Mouse (Mus musculus): Measurements from ENCODE around the gene Rasgef1c.

DNA sequence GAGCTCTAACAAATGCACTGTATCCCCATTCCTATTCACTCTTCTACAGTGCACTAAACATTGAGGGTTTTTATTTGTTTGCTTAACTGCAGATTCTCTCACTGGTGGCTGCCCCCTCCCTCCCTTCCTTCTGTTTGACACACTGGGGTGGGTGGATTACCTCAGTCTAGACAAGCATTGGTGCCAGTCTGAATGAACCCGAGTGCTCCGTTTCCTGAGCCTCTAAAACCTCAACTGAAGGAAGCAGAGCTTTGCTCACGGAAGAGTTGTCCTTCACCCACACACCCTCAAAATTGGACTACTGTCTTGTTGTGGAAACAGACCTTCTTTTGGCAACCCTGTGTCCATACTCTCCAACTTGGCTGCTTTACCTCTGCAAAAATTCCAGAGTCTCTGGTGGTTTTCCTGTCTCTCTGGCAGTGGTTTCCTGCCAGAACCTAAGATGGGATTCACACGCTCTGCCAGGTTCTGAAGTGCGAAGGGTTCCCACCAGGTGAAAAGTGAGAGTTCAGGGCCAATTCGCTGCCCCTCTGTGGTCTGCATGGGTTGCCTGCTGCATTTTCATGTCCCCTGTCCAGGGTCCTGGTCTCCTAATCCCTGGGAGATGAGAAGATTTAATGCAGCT, 5.6 kb upstream of the Rasgef1c start:
- TF ChIP-seq CTCF (IDR thresholded peaks at IDR 0.05; ENCODE audit: borderline replicate concordance, extremely low read depth, insufficient read depth, insufficient read length) (no peak), POLR2A (IDR thresholded peaks at IDR 0.05; ENCODE audit: borderline replicate concordance, extremely low read depth, insufficient read depth, insufficient read length, poor library complexity, severe bottlenecking) (no peak)

All from brain, embryonic 14.5 days (tissue).